In the genomic region with DNA sequence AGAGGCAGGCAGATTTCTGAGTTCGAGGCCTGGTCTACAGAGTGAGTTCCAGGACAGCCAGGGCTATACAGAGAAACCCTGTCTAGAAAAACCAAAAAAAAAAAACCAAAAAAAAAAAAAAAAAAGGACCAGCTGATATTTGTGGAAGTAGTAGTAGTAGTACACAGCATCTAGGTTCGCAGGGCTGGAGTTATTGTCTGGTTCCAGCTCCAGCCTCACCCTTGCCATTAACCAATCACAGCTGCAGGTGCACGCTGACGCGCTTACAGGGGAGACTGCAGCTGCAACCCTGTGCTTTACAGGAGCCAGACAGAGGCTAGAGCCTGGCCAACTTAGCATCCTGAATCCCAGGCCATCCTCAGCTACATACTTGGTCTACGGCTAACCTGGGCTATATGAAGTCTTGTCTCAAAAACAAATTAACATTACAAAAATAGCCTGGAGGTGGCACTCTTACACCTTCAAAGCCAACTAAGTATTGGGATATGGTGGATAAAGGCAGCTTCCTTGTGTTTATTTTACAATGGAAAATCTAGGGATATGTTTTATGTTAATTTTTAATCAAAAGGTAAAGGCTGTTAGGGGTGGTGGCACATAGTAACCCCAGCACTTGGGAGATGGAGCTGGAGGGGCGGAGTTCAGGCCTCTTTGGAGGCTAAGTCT, we compare ENCODE assay signal across 20 mouse cellular contexts. TPM values are rescaled to one million over a fixed set of nuclear protein-coding genes. Genes with fewer than 3 reads are reported as not detected.
DNase-seq lines count a peak whose midpoint lies in the region; ATAC-seq and TF ChIP-seq lines count a peak whose summit lies in the region.
"Had no signal": no experiment of that assay in that cellular context is flagged by ENCODE, and none has a peak within 500 bp of the region (broad histone marks: within the 10 kb centered on the region; RNA-seq: fewer than 3 reads in every experiment).

No protein-coding gene starts in this region.

- H3K9me3 ChIP-seq in kidney, embryonic 15.5 days (replicated peaks): no peaks in the 10 kb centered on the region
- no peaks in the 10 kb centered on the region for H3K9me3 ChIP-seq in lung, postnatal 0 days (ENCODE audit: low read length)
- H3K9me3 ChIP-seq in MEL (replicated peaks; ENCODE audit: insufficient read depth, low read length): no peaks in the 10 kb centered on the region
- H3K9me3 ChIP-seq: forebrain, embryonic 15.5 days; limb, embryonic 15.5 days; midbrain, embryonic 15.5 days; stomach, embryonic 15.5 days had no signal

- no peak overlapping the region for H3K27ac ChIP-seq in kidney, embryonic 15.5 days
- no peak overlapping the region for H3K27ac ChIP-seq in kidney, adult 2 months (ENCODE audit: insufficient read depth, low read depth, low read length)
- H3K27ac ChIP-seq in lung, postnatal 0 days (ENCODE audit: low read length): no peak overlapping the region
- no peak overlapping the region for H3K27ac ChIP-seq in MEL (ENCODE audit: control insufficient read depth, low read depth, low read length)
- H3K27ac ChIP-seq: forebrain, embryonic 15.5 days; gastrocnemius, adult 2 months; limb, embryonic 15.5 days; midbrain, embryonic 15.5 days; stomach, embryonic 15.5 days had no signal

- ATAC-seq in kidney, embryonic 15.5 days (replicated peaks; ENCODE audit: low FRiP score): 0 out of 2 replicates have a peak, but pooled peaks have one; percentile 18
- no peak for ATAC-seq in lung, postnatal 0 days
- peak; percentile 44; the same call in 1 of the 2 replicates for ATAC-seq in megakaryocyte progenitor cell, adult 5-6 weeks (replicated peaks; ENCODE audit: poor library complexity)
- no peak for ATAC-seq in inflammation-experienced regulatory T-cells, adult 6 months
- ATAC-seq: CD4-positive, CD25-positive, alpha-beta regulatory T cell, adult 4 months; forebrain, embryonic 15.5 days; midbrain, embryonic 15.5 days had no signal

- no peak overlapping the region for H3K9ac ChIP-seq in kidney, embryonic 15.5 days
- H3K9ac ChIP-seq in lung, postnatal 0 days (replicated peaks; ENCODE audit: low read depth): no peak overlapping the region
- no peak overlapping the region for H3K9ac ChIP-seq in MEL (ENCODE audit: control insufficient read depth, low read depth, low read length, poor library complexity, severe bottlenecking)
- H3K9ac ChIP-seq: forebrain, embryonic 15.5 days; limb, embryonic 15.5 days; midbrain, embryonic 15.5 days; stomach, embryonic 15.5 days had no signal

- no peak overlapping the region for H3K4me2 ChIP-seq in kidney, embryonic 15.5 days
- H3K4me2 ChIP-seq in lung, postnatal 0 days (replicated peaks; ENCODE audit: low read depth, low read length): no peak overlapping the region
- H3K4me2 ChIP-seq: forebrain, embryonic 15.5 days; limb, embryonic 15.5 days; midbrain, embryonic 15.5 days; stomach, embryonic 15.5 days had no signal

- TF ChIP-seq RAD21 in MEL (IDR thresholded peaks at IDR 0.05; ENCODE audit: low read depth, low read length): peak; percentile 55

- no peak for DNase-seq in kidney, adult 2 months
- no peak for DNase-seq in lung, postnatal 0 days (ENCODE audit: low spot score)
- no peak for DNase-seq in lung, postnatal 10 days
- DNase-seq in MEL (ENCODE audit: low read depth, low spot score): no peak
- DNase-seq in gastrocnemius, postnatal 10 days: no peak
- DNase-seq: adrenal gland, adult 8-10 months; cerebellum, postnatal 25 days; embryo, embryonic 11 days; gastrocnemius, adult 2 months; heart, adult 11 months; lung, adult 2 months; thymus, adult 2 months had no signal

- no peak for TF ChIP-seq POLR2A in kidney, adult 2 months (IDR thresholded peaks at IDR 0.05; ENCODE audit: low read depth, low read length)
- peak in 1 of 2 experiments; percentile 34; a peak in 1 of 4 replicates for TF ChIP-seq POLR2A in MEL (IDR thresholded peaks at IDR 0.05; ENCODE audit: control insufficient read depth in 1 of 2, insufficient read depth in 1 of 2, low read depth in 1 of 2, low read length in 2 of 2, poor library complexity in 1 of 2)

- TF ChIP-seq CTCF in kidney, adult 2 months (conservative IDR thresholded peaks at IDR 0.05; ENCODE audit: insufficient read depth, insufficient read length, low read depth, low read length): no peak
- TF ChIP-seq CTCF in lung, postnatal 0 days (IDR thresholded peaks at IDR 0.05): peak; percentile 27
- TF ChIP-seq CTCF in MEL (IDR thresholded peaks at IDR 0.05 in 2 of 3, conservative IDR thresholded peaks at IDR 0.05 in 1 of 3; ENCODE audit: control insufficient read depth in 1 of 3, insufficient read depth in 1 of 3, low read depth in 2 of 3, low read length in 3 of 3, poor library complexity in 1 of 3, severe bottlenecking in 1 of 3): peak in 1 of 3 experiments; percentile 44; a peak in 2 of 6 replicates

- peaks cover 44% of the 10 kb centered on the region for H3K79me2 ChIP-seq in MEL (ENCODE audit: control insufficient read depth, insufficient read depth, low read length, poor library complexity)

- H3K36me3 ChIP-seq in kidney, embryonic 15.5 days: peaks cover 59% of the 10 kb centered on the region
- H3K36me3 ChIP-seq in kidney, adult 2 months (ENCODE audit: control insufficient read depth, insufficient read depth, low read length): peaks cover 5% of the 10 kb centered on the region; the same call in 1 of the 2 replicates
- H3K36me3 ChIP-seq in lung, postnatal 0 days (ENCODE audit: insufficient read depth, low read length): peaks cover 14% of the 10 kb centered on the region; the same call in 1 of the 2 replicates
- H3K36me3 ChIP-seq in MEL (ENCODE audit: control insufficient read depth in 1 of 2, insufficient read depth in 2 of 2, low read length in 2 of 2): peaks cover 7 to 41% of the 10 kb centered on the region in 2 experiments

- TF ChIP-seq EP300 in lung, postnatal 0 days (IDR thresholded peaks at IDR 0.05): no peak
- TF ChIP-seq EP300 in MEL (IDR thresholded peaks at IDR 0.05; ENCODE audit: low read depth in 1 of 2, low read length in 2 of 2): no peak

- no peaks in the 10 kb centered on the region for H3K27me3 ChIP-seq in kidney, embryonic 15.5 days
- H3K27me3 ChIP-seq in kidney, adult 2 months (replicated peaks; ENCODE audit: control insufficient read depth, insufficient read depth, low read length): no peaks in the 10 kb centered on the region
- no peaks in the 10 kb centered on the region for H3K27me3 ChIP-seq in lung, postnatal 0 days (replicated peaks; ENCODE audit: insufficient read depth, low read length)
- no peaks in the 10 kb centered on the region for H3K27me3 ChIP-seq in MEL (ENCODE audit: control insufficient read depth in 1 of 2, insufficient read depth in 2 of 2, low read length in 2 of 2)
- H3K27me3 ChIP-seq: forebrain, embryonic 15.5 days; limb, embryonic 15.5 days; midbrain, embryonic 15.5 days; stomach, embryonic 15.5 days had no signal

- no peak overlapping the region for H3K4me3 ChIP-seq in kidney, embryonic 15.5 days (replicated peaks)
- no peak overlapping the region for H3K4me3 ChIP-seq in kidney, adult 2 months (ENCODE audit: insufficient read depth, low read depth, low read length)
- H3K4me3 ChIP-seq in lung, postnatal 0 days (ENCODE audit: low read depth, low read length): no peak overlapping the region
- H3K4me3 ChIP-seq in MEL (ENCODE audit: control insufficient read depth in 1 of 2, insufficient read depth in 1 of 2, low read depth in 2 of 2, low read length in 2 of 2): no peak overlapping the region
- H3K4me3 ChIP-seq: forebrain, embryonic 15.5 days; gastrocnemius, adult 2 months; limb, embryonic 15.5 days; midbrain, embryonic 15.5 days; stomach, embryonic 15.5 days had no signal

- WGBS in kidney, embryonic 15.5 days: 98% methylated on average over 7 of the region's 7 CpGs
- WGBS in kidney, adult 2 months: 92% methylated on average over 7 of the region's 7 CpGs
- 96% methylated on average over 7 of the region's 7 CpGs for WGBS in lung, postnatal 0 days

- H3K4me1 ChIP-seq in kidney, embryonic 15.5 days: peaks cover 18% of the 10 kb centered on the region
- H3K4me1 ChIP-seq in kidney, adult 2 months (ENCODE audit: control insufficient read depth, insufficient read depth, low read length): 0 out of 2 replicates have a peak, but pooled peaks cover 2% of the 10 kb centered on the region
- peaks cover under 1% of the 10 kb centered on the region; the same call in 1 of the 2 replicates for H3K4me1 ChIP-seq in lung, postnatal 0 days (ENCODE audit: insufficient read depth, low read depth, low read length)
- peaks cover 26 to 28% of the 10 kb centered on the region in 2 experiments for H3K4me1 ChIP-seq in MEL (ENCODE audit: control insufficient read depth in 1 of 2, insufficient read depth in 2 of 2, low read length in 2 of 2)

RNA-seq across cellular contexts. Expression of a gene that starts 6.0 kb away (rescaled TPM):
- polyA plus RNA-seq in kidney, embryonic 15.5 days (2015; fragmentation: Nextera tagmentation; extraction: Ambion mirVana): 80.4 and 82.3 TPM in 2 replicates
- 34.4 and 41.9 TPM in 2 replicates for polyA plus RNA-seq in kidney, adult 2 months (2012; rRNA removed)
- 36.0 and 46.0 TPM in 2 replicates for polyA plus RNA-seq in lung, postnatal 0 days (2015; fragmentation: Nextera tagmentation; extraction: Ambion mirVana)
- 204 and 207 TPM in 2 replicates for total RNA-seq in MEL (2012; rRNA removed)
- 100 to 1,000 TPM; 166 to 215 TPM for polyA plus RNA-seq in MEL (2012; ENCODE audit: insufficient read depth in 1 of 2, insufficient read length in 2 of 2, low read depth in 1 of 2, low replicate concordance in 2 of 2, missing spikeins in 1 of 2)
- total RNA-seq in megakaryocyte progenitor cell, adult 5-6 weeks (2015): 102 and 108 TPM in 2 replicates
- 77.5 and 77.9 TPM in 2 replicates for total RNA-seq in megakaryocyte progenitor cell, adult 5-6 weeks (2017)
- polyA plus RNA-seq in inflammation-experienced regulatory T-cells, adult 6 months (2017; shearing (Covaris generic)): 10 to 100 TPM; 15.0 to 38.9 (median 18.8) TPM
- total RNA-seq in gastrocnemius, postnatal 10 days (2021): 10 to 100 TPM; 11.9 to 13.9 TPM

RNA-seq across cellular contexts. Expression of a gene that starts 8.4 kb away (rescaled TPM):
- 134 and 145 TPM in 2 replicates for polyA plus RNA-seq in kidney, embryonic 15.5 days (2015; fragmentation: Nextera tagmentation; extraction: Ambion mirVana)
- polyA plus RNA-seq in kidney, adult 2 months (2012; rRNA removed): 57.2 and 61.6 TPM in 2 replicates
- polyA plus RNA-seq in lung, postnatal 0 days (2015; fragmentation: Nextera tagmentation; extraction: Ambion mirVana): 216 and 222 TPM in 2 replicates
- 153 and 196 TPM in 2 replicates for total RNA-seq in MEL (2012; rRNA removed)
- polyA plus RNA-seq in MEL (2012; ENCODE audit: insufficient read depth in 1 of 2, insufficient read length in 2 of 2, low read depth in 1 of 2, low replicate concordance in 2 of 2, missing spikeins in 1 of 2): 100 to 1,000 TPM in 1 of 2 experiments, not detected in 1; 128 TPM
- total RNA-seq in megakaryocyte progenitor cell, adult 5-6 weeks (2015): 112 and 130 TPM in 2 replicates
- 158 and 160 TPM in 2 replicates for total RNA-seq in megakaryocyte progenitor cell, adult 5-6 weeks (2017)
- polyA plus RNA-seq in inflammation-experienced regulatory T-cells, adult 6 months (2017; shearing (Covaris generic)): 100 to 1,000 TPM; 104 to 117 (median 111) TPM
- 10 to 100 TPM; 28.0 to 39.1 TPM for total RNA-seq in gastrocnemius, postnatal 10 days (2021)

RNA-seq across cellular contexts. Expression of a gene that starts 8.4 kb away (rescaled TPM):
- 81.8 and 88.2 TPM in 2 replicates for polyA plus RNA-seq in kidney, embryonic 15.5 days (2015; fragmentation: Nextera tagmentation; extraction: Ambion mirVana)
- 33.0 and 33.3 TPM in 2 replicates for polyA plus RNA-seq in kidney, adult 2 months (2012; rRNA removed)
- polyA plus RNA-seq in lung, postnatal 0 days (2015; fragmentation: Nextera tagmentation; extraction: Ambion mirVana): 93.3 and 96.6 TPM in 2 replicates
- 3.9 and 4.7 TPM in 2 replicates for total RNA-seq in MEL (2012; rRNA removed)
- 1 to 10 TPM in 1 of 2 experiments, not detected in 1; 7.4 TPM for polyA plus RNA-seq in MEL (2012; ENCODE audit: insufficient read depth in 1 of 2, insufficient read length in 2 of 2, low read depth in 1 of 2, low replicate concordance in 2 of 2, missing spikeins in 1 of 2)
- total RNA-seq in megakaryocyte progenitor cell, adult 5-6 weeks (2015): 8.9 and 9.3 TPM in 2 replicates
- total RNA-seq in megakaryocyte progenitor cell, adult 5-6 weeks (2017): 4.2 and 5.5 TPM in 2 replicates
- polyA plus RNA-seq in inflammation-experienced regulatory T-cells, adult 6 months (2017; shearing (Covaris generic)): 10 to 100 TPM; 14.6 to 20.3 (median 16.9) TPM
- total RNA-seq in gastrocnemius, postnatal 10 days (2021): 10 to 100 TPM; 39.3 to 42.6 TPM

RNA-seq across cellular contexts. Expression of a gene that starts 32.6 kb away (rescaled TPM):
- 169 and 171 TPM in 2 replicates for polyA plus RNA-seq in kidney, embryonic 15.5 days (2015; fragmentation: Nextera tagmentation; extraction: Ambion mirVana)
- polyA plus RNA-seq in kidney, adult 2 months (2012; rRNA removed): 115 and 118 TPM in 2 replicates
- polyA plus RNA-seq in lung, postnatal 0 days (2015; fragmentation: Nextera tagmentation; extraction: Ambion mirVana): 105 and 111 TPM in 2 replicates
- total RNA-seq in MEL (2012; rRNA removed): 157 and 182 TPM in 2 replicates
- 100 to 1,000 TPM; 166 to 260 TPM for polyA plus RNA-seq in MEL (2012; ENCODE audit: insufficient read depth in 1 of 2, insufficient read length in 2 of 2, low read depth in 1 of 2, low replicate concordance in 2 of 2, missing spikeins in 1 of 2)
- total RNA-seq in megakaryocyte progenitor cell, adult 5-6 weeks (2015): 57.5 and 59.2 TPM in 2 replicates
- total RNA-seq in megakaryocyte progenitor cell, adult 5-6 weeks (2017): 59.2 and 77.8 TPM in 2 replicates
- polyA plus RNA-seq in inflammation-experienced regulatory T-cells, adult 6 months (2017; shearing (Covaris generic)): 10 to 100 TPM; 12.4 to 16.8 (median 13.2) TPM
- 100 to 1,000 TPM in 1 of 2 experiments, 10 to 100 TPM in 1; 99.9 to 109 TPM for total RNA-seq in gastrocnemius, postnatal 10 days (2021)

RNA-seq across cellular contexts. Expression of a gene that starts 32.6 kb away (rescaled TPM):
- polyA plus RNA-seq in kidney, embryonic 15.5 days (2015; fragmentation: Nextera tagmentation; extraction: Ambion mirVana): 56.7 and 57.1 TPM in 2 replicates
- polyA plus RNA-seq in kidney, adult 2 months (2012; rRNA removed): 14.0 and 15.9 TPM in 2 replicates
- 32.3 and 32.4 TPM in 2 replicates for polyA plus RNA-seq in lung, postnatal 0 days (2015; fragmentation: Nextera tagmentation; extraction: Ambion mirVana)
- total RNA-seq in MEL (2012; rRNA removed): 51.9 and 57.1 TPM in 2 replicates
- polyA plus RNA-seq in MEL (2012; ENCODE audit: insufficient read depth in 1 of 2, insufficient read length in 2 of 2, low read depth in 1 of 2, low replicate concordance in 2 of 2, missing spikeins in 1 of 2): 10 to 100 TPM in 1 of 2 experiments, not detected in 1; 36.5 TPM
- 20.9 and 26.7 TPM in 2 replicates for total RNA-seq in megakaryocyte progenitor cell, adult 5-6 weeks (2015)
- total RNA-seq in megakaryocyte progenitor cell, adult 5-6 weeks (2017): 27.5 and 34.4 TPM in 2 replicates
- polyA plus RNA-seq in inflammation-experienced regulatory T-cells, adult 6 months (2017; shearing (Covaris generic)): 10 to 100 TPM; 42.2 to 59.5 (median 54.9) TPM
- total RNA-seq in gastrocnemius, postnatal 10 days (2021): 10 to 100 TPM; 14.2 to 16.3 TPM

Comparison
In these comparisons a context has a peak if more than half of its experiments do, and no peak if none do; other contexts are left out.
1. ATAC-seq: peak in kidney, embryonic 15.5 days (single experiment) and megakaryocyte progenitor cell, adult 5-6 weeks (single experiment); none in lung, postnatal 0 days (single experiment) and inflammation-experienced regulatory T-cells, adult 6 months (single experiment).